Mouse (Mus musculus) kidney, adult 2 months (tissue): Measurements from ENCODE around the gene Olfr49. TPM values are rescaled to one million over a fixed set of nuclear protein-coding genes. Genes with fewer than 3 reads are reported as not detected.

Experiments used
- DNase-seq: peaks from one replicate; pipeline ENCODE4 v3.0.0; 2021
- H3K27ac ChIP-seq: fragments of 200-500 bp; 2 replicates; pipeline ENCODE4 v1.5.1; 2012; ENCODE audit warnings: low read depth, low read length, control low read depth, inconsistent platforms; ENCODE audit not compliant: insufficient read depth
- H3K27me3 ChIP-seq: fragments of 200-500 bp; replicated peaks from 2 replicates; pipeline ENCODE4 v1.6.1; 2012; ENCODE audit warnings: mild to moderate bottlenecking, moderate library complexity, low read length, inconsistent platforms; ENCODE audit not compliant: control insufficient read depth, insufficient read depth
- H3K36me3 ChIP-seq: fragments of 200-500 bp; 2 replicates; pipeline ENCODE4 v1.6.1; 2012; ENCODE audit warnings: mild to moderate bottlenecking, moderate library complexity, low read length, inconsistent platforms; ENCODE audit not compliant: control insufficient read depth, insufficient read depth
- H3K4me1 ChIP-seq: fragments of 200-500 bp; 2 replicates; pipeline ENCODE4 v1.6.1; 2011; ENCODE audit warnings: low read length; ENCODE audit not compliant: control insufficient read depth, insufficient read depth
- H3K4me3 ChIP-seq: fragments of 200-500 bp; 2 replicates; pipeline ENCODE4 v1.5.1; 2011; ENCODE audit warnings: mild to moderate bottlenecking, low read depth, low read length, control low read depth; ENCODE audit not compliant: insufficient read depth
- CTCF ChIP-seq: fragments of 200-500 bp; conservative IDR thresholded peaks from 2 replicates; pipeline ENCODE4 v1.5.1; 2011; ENCODE audit warnings: low read depth, mild to moderate bottlenecking, control low read depth, low read length, moderate library complexity, mixed read lengths; ENCODE audit not compliant: insufficient read depth, insufficient read length
- POLR2A ChIP-seq: fragments of 200-500 bp; IDR thresholded peaks from one replicate; pipeline ENCODE4 v1.6.1; 2011; ENCODE audit warnings: low read depth, low read length, control low read depth
- WGBS: fragments of 180-500 bp; shearing (Covaris S2); methylation state at CpG from one replicate; pipeline ENCODE4 v1.1.7; 2018; 5-methylcytosine and 5-hydroxymethylcytosine counted together
- polyA plus RNA-seq: library from polyadenylated mRNA; depleted of rRNA; stranded (reverse); fragments of >200 nt; gene quantifications from 2 replicates; pipeline ENCODE4 v1.2.3, GENCODE M21; 2012

Olfr49 gene
- polyA plus RNA-seq, 1 experiment, result not detected

GRCm38 (mm10) chr14:54262622-54263021 is 22.1 kb downstream of the Olfr49 start:
- Histone ChIP-seq H3K27ac (no peak overlapping the region), H3K27me3 (no peaks in the 10 kb centered on the region), H3K4me3 (no peak overlapping the region), H3K36me3 (peaks cover 1% of the 10 kb centered on the region; the same call in 1 of the 2 replicates), H3K4me1 (peaks cover 11% of the 10 kb centered on the region)
- WGBS, result 95% methylated on average over 8 of the region's 8 CpGs
- DNase-seq, result no peak
- no peak for TF ChIP-seq POLR2A

DNA sequence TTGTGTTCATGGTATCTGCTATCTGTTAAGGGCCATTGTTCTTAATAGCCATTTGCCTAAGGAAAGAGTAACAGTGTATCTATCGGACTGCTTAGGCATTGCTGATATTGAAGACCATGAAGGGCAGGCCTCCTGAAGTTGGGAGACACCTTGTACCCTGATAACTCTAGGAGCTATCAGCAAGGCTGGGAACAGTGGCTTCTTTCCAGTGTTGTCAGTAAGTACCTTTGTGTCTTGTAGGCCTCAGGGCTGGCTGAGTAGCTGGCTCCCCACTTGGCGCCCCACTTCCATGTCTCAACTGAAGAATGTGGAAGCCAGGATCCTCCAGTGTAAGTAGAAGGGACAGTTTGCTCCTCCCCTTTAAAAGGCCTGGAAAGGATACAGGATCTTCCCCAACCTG is 23.4 kb downstream of the Olfr49 start:
- no peak overlapping the region for H3K27ac ChIP-seq
- peaks cover 1% of the 10 kb centered on the region; the same call in 1 of the 2 replicates for H3K36me3 ChIP-seq
- no peak overlapping the region for H3K4me3 ChIP-seq
- H3K4me1 ChIP-seq, result peaks cover 11% of the 10 kb centered on the region
- no peak for DNase-seq
- WGBS, result 98% methylated on average over 2 of the region's 2 CpGs
- no peak for TF ChIP-seq CTCF
- TF ChIP-seq POLR2A, result no peak
- no peaks in the 10 kb centered on the region for H3K27me3 ChIP-seq

DNA sequence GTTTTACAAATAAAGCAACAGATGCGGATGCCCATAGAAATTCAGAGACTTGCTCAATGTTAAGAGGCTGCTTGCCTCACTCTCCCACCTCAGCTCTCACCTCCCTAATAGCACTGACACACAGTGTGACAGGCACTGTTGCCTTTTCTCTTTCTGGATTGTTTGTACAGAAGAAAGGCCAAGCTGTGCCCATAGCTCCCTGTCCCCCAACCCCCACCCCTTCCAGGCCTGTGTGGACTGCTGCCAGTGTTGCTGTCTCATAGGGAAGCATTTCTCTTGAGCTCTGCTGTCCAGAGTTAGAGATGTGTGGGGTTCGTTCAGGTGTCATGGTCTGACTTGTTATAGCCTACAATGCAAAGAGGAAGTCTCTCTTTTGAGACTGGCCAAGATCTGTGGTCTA is 24.5 kb downstream of the Olfr49 start:
- Histone ChIP-seq H3K4me1 (peaks cover 11% of the 10 kb centered on the region), H3K27me3 (no peaks in the 10 kb centered on the region), H3K36me3 (no peaks in the 10 kb centered on the region; the same call in 1 of the 2 replicates), H3K27ac (no peak overlapping the region), H3K4me3 (no peak overlapping the region)
- 65% methylated on average over 2 of the region's 2 CpGs for WGBS
- TF ChIP-seq POLR2A (no peak), CTCF (no peak)
- no peak for DNase-seq

- TF ChIP-seq POLR2A, result no peak
- TF ChIP-seq CTCF, result no peak
- Histone ChIP-seq H3K4me1 (peaks cover 13% of the 10 kb centered on the region), H3K4me3 (peak overlapping the region; percentile 75), H3K27me3 (no peaks in the 10 kb centered on the region), H3K36me3 (no peaks in the 10 kb centered on the region; the same call in 1 of the 2 replicates), H3K27ac (no peak overlapping the region; the same call in 1 of the 2 replicates)
- WGBS, result 13% methylated on average over 8 of the region's 8 CpGs
- DNase-seq, result no peak
These were observed 25.0 kb downstream of the Olfr49 start for GRCm38 (mm10) chr14:54259722-54260085.

- 1% methylated on average over 35 of the region's 35 CpGs for WGBS
- TF ChIP-seq CTCF (no peak), POLR2A (no peak)
These were observed 25.6 kb downstream of the Olfr49 start for GRCm38 (mm10) chr14:54259003-54259721.

DNA sequence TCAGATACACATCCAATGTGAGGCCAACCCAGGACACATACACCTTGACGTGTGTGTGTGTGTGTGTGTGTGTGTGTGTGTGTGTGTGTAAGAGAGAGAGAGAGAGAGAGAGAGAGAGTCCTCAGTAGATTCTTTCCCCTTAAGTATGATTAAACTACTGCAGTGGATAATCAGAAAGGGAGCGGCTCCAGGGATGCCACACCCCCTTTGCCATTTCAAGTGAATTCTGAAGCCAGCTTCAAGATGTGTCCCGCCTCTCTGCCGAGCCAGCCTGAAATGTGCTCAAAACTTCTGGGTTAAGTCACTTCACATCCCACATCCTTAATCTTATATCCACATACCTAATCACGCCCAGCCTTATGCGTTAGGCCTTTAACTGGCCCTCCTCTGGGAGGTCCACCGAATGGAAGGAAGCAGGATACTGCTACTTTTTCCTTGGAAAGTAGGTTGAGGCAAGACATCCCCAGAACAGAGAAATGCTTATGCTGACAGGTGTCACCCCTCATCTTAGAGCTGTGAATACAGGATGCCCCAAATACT is 26.5 kb downstream of the Olfr49 start:
- DNase-seq, result no peak
- H3K4me3 ChIP-seq, result no peak overlapping the region
- no peaks in the 10 kb centered on the region for H3K36me3 ChIP-seq
- H3K27ac ChIP-seq, result no peak overlapping the region
- WGBS, result 71% methylated on average over 7 of the region's 7 CpGs
- TF ChIP-seq CTCF (no peak), POLR2A (no peak)
- no peaks in the 10 kb centered on the region for H3K27me3 ChIP-seq
- H3K4me1 ChIP-seq, result peaks cover 13% of the 10 kb centered on the region

More at GRCm38 (mm10) chr14:54259003-54259721, 25.6 kb downstream of the Olfr49 start:
- Histone ChIP-seq H3K27me3 (no peaks in the 10 kb centered on the region), H3K27ac (peak overlapping the region; percentile 53; the same call in 1 of the 2 replicates), H3K4me3 (peak overlapping the region; percentile 75), H3K4me1 (peaks cover 13% of the 10 kb centered on the region), H3K36me3 (no peaks in the 10 kb centered on the region)
- DNase-seq, result peak; percentile 98

DNA sequence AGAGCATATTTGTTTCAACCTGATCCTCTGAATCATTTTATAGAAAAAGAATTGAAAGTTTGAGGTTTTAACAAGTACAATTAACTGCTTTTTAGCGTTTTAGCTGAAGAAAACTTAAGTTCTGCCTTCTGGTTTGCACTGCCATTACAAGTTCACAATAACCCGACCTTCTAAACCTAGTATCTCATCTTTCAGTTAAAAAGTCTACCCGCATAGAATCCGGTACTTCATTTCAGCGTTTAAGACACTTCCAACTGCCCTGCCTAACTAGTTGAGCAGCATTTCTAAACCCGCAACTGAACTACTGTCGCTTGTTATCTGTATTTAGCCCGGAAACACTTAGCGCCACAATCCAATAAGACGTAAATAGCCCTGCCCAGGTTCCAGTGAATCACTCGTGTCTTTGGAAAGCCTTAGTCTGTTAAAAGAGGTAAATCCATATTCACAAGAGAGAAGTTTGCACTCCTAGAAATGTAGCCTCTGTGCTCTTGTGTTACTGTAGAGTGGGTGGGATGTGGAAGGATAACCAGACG is 30.0 kb downstream of the Olfr49 start:
- peaks cover 13% of the 10 kb centered on the region for H3K4me1 ChIP-seq
- peak overlapping the region; percentile 86; the same call in 1 of the 2 replicates for H3K4me3 ChIP-seq
- no peak for TF ChIP-seq POLR2A
- TF ChIP-seq CTCF, result no peak
- no peaks in the 10 kb centered on the region for H3K36me3 ChIP-seq
- DNase-seq, result no peak
- 59% methylated on average over 12 of the region's 12 CpGs for WGBS
- no peak overlapping the region for H3K27ac ChIP-seq
- H3K27me3 ChIP-seq, result no peaks in the 10 kb centered on the region
